Mouse (Mus musculus): ENCODE results near the gene Dtx1. TPM values are rescaled to one million over a fixed set of nuclear protein-coding genes. Genes with fewer than 3 reads are reported as not detected.
A peak's percentile ranks its signal among the peaks of the same experiment; 100 is the strongest.

Gene Dtx1
- 4.6 and 5.0 TPM in 2 replicates for polyA plus RNA-seq (2014; fragmentation: Nextera tagmentation; extraction: Ambion mirVana)

DNA sequence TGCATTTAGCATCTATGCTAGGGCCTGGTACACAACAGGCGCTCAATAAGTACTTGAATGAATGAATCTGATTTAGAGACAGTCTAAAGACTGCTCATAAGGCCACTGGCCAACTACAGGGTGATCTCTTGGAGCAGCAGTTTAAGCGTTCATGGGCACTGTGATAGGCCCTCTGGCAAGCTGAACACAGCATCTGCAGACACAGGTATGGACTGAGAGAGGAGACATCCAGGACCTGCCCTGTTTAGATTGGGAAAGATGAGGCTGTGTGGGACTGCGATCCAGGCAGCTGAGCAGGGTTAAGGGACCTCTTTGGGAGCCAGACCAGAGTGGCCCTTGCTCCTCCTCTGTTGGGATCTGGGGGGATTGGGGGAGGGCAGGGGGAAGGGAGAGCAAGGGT, at the start of gene Dtx1:
Dtx1 (minus strand) TSS at position 101 of the 400 bp plus-strand sequence.
- Histone ChIP-seq H3K4me1 (replicated peaks; ENCODE audit: control insufficient read depth, insufficient read depth, low read length) (peaks cover 11% of the 10 kb centered on the region), H3K4me2 (replicated peaks; ENCODE audit: low read depth, low read length) (peak within 1 kb of the TSS; percentile 92), H3K4me3 (ENCODE audit: low read depth, low read length) (peak within 1 kb of the TSS; percentile 54), H3K27ac (ENCODE audit: low read depth, low read length) (peak within 1 kb of the TSS; percentile 42), H3K9ac (ENCODE audit: low read depth, low read length) (peak within 1 kb of the TSS; percentile 65), H3K9me3 (ENCODE audit: control insufficient read depth, low read length) (no peaks in the 10 kb centered on the region), H3K27me3 (ENCODE audit: control insufficient read depth, insufficient read depth, low read length) (peaks cover 42% of the 10 kb centered on the region), H3K36me3 (ENCODE audit: control insufficient read depth, insufficient read depth, low read length) (no peaks in the 10 kb centered on the region)
- no peak for DNase-seq (ENCODE audit: low spot score)
- no peak for ATAC-seq (ENCODE audit: low FRiP score)
- WGBS = 35% methylated on average over 3 of the region's 3 CpGs

DNA sequence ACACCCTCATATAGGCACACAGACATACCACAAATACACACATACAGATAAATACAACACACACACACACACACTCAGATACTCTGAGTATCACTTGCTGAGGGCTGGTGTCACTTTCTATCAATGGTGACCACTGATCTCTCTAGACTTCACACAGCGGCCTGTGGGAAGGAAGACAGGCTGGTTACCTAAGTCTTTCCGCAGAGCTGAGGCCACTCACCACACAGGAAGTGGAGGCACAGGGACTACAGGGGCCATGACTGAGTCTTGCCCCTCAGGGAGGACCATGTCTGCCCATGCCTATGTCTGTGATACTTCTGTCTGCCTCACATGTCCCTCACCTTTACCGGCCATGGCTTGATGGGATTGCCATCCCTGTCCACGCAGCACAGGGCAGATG, 42.5 kb upstream of the Dtx1 start:
- no peak overlapping the region for H3K9ac ChIP-seq (ENCODE audit: low read depth, low read length)
- H3K36me3 ChIP-seq (ENCODE audit: control insufficient read depth, insufficient read depth, low read length) = no peaks in the 10 kb centered on the region
- H3K27ac ChIP-seq (ENCODE audit: low read depth, low read length) = no peak overlapping the region
- ATAC-seq (ENCODE audit: low FRiP score) = no peak
- H3K4me3 ChIP-seq (ENCODE audit: low read depth, low read length) = no peak overlapping the region
- no peaks in the 10 kb centered on the region for H3K4me1 ChIP-seq (replicated peaks; ENCODE audit: control insufficient read depth, insufficient read depth, low read length)
- H3K9me3 ChIP-seq (ENCODE audit: control insufficient read depth, low read length) = no peaks in the 10 kb centered on the region
- no peaks in the 10 kb centered on the region for H3K27me3 ChIP-seq (ENCODE audit: control insufficient read depth, insufficient read depth, low read length)
- no peak for DNase-seq (ENCODE audit: low spot score)
- 93% methylated on average over 4 of the region's 4 CpGs for WGBS
- H3K4me2 ChIP-seq (replicated peaks; ENCODE audit: low read depth, low read length) = no peak overlapping the region

DNA sequence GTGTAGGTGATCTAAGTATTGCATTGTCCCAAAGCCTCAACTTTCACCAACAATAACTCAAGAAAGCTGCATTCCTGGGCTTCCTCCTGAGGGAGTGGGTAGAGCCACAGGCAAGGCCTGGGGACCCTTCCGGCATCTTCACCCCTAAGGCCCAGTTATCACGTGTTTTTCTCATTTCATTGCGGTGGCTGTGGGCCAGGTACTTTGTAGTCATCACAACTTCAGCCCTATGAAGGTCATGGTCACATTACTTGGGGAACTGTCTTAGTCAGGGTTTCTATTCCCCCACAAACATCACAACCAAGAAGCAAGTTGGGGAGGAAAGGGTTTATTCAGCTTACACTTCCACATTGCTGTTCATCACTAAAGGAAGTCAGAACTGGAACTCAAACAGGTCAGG, 41.1 kb upstream of the Dtx1 start:
- Histone ChIP-seq H3K9me3 (ENCODE audit: control insufficient read depth, low read length) (no peaks in the 10 kb centered on the region), H3K27ac (ENCODE audit: low read depth, low read length) (no peak overlapping the region), H3K4me2 (replicated peaks; ENCODE audit: low read depth, low read length) (no peak overlapping the region), H3K4me3 (ENCODE audit: low read depth, low read length) (no peak overlapping the region), H3K4me1 (replicated peaks; ENCODE audit: control insufficient read depth, insufficient read depth, low read length) (no peaks in the 10 kb centered on the region), H3K36me3 (ENCODE audit: control insufficient read depth, insufficient read depth, low read length) (no peaks in the 10 kb centered on the region), H3K9ac (ENCODE audit: low read depth, low read length) (no peak overlapping the region), H3K27me3 (ENCODE audit: control insufficient read depth, insufficient read depth, low read length) (no peaks in the 10 kb centered on the region)
- DNase-seq (ENCODE audit: low spot score) = no peak
- 84% methylated on average over 3 of the region's 3 CpGs for WGBS
- ATAC-seq (ENCODE audit: low FRiP score) = no peak

DNA sequence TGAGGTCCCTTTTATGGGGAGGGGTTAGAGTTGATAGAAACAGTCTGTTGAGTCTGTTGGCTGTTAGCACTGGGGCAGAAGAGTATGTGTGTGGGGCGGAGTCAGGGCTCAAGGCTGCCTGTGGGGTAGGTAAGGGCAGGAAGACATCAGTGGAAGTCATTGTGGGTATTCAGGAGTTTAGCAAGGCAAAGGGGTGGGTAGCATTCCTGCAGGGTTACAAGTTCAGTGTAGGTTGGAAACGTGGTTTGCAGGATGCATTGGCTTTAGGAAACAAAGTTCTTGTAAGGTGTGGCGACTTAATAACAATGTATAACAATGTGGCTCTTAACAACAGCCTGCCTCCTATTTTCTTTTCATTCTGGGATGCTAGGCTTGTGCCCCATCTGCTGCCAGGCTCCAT, 39.5 kb upstream of the Dtx1 start:
- Histone ChIP-seq H3K9ac (ENCODE audit: low read depth, low read length) (no peak overlapping the region), H3K4me2 (replicated peaks; ENCODE audit: low read depth, low read length) (no peak overlapping the region), H3K4me3 (ENCODE audit: low read depth, low read length) (no peak overlapping the region), H3K27ac (ENCODE audit: low read depth, low read length) (no peak overlapping the region), H3K27me3 (ENCODE audit: control insufficient read depth, insufficient read depth, low read length) (no peaks in the 10 kb centered on the region), H3K36me3 (ENCODE audit: control insufficient read depth, insufficient read depth, low read length) (no peaks in the 10 kb centered on the region), H3K4me1 (replicated peaks; ENCODE audit: control insufficient read depth, insufficient read depth, low read length) (no peaks in the 10 kb centered on the region), H3K9me3 (ENCODE audit: control insufficient read depth, low read length) (no peaks in the 10 kb centered on the region)
- WGBS = 86% methylated on average over 3 of the region's 3 CpGs
- no peak for ATAC-seq (ENCODE audit: low FRiP score)
- no peak for DNase-seq (ENCODE audit: low spot score)

DNA sequence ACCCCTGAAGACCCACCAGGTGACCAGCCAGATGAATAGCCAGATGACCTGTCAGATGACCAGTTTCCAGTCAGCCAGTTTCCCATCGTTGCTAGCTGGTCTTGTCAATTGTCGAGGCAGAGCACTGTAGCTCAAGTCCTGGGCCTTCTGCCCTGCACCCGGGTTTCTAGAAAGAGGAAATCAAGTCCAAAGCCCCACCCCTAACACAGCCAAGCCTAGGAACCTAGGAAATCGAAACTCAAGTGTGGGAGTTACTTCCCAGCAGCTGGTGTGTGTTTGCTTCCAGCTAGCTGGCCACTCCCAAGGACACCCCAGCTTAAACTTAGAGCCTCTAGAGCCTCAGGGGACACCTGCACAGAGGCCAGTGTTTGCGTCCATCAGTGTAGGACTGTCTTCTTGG, 38.0 kb upstream of the Dtx1 start, which contains the start of gene Oas2:
Oas2 (minus strand) TSS at position 166 of the 400 bp plus-strand sequence.
- 72% methylated on average over 5 of the region's 5 CpGs for WGBS
- no peak within 1 kb of the TSS for H3K4me3 ChIP-seq (ENCODE audit: low read depth, low read length)
- no peaks in the 10 kb centered on the region for H3K9me3 ChIP-seq (ENCODE audit: control insufficient read depth, low read length)
- no peak for ATAC-seq (ENCODE audit: low FRiP score)
- H3K27me3 ChIP-seq (ENCODE audit: control insufficient read depth, insufficient read depth, low read length) = no peaks in the 10 kb centered on the region
- H3K9ac ChIP-seq (ENCODE audit: low read depth, low read length) = no peak within 1 kb of the TSS
- H3K27ac ChIP-seq (ENCODE audit: low read depth, low read length) = no peak within 1 kb of the TSS
- no peaks in the 10 kb centered on the region for H3K36me3 ChIP-seq (ENCODE audit: control insufficient read depth, insufficient read depth, low read length)
- no peaks in the 10 kb centered on the region for H3K4me1 ChIP-seq (replicated peaks; ENCODE audit: control insufficient read depth, insufficient read depth, low read length)
- DNase-seq (ENCODE audit: low spot score) = no peak
- no peak within 1 kb of the TSS for H3K4me2 ChIP-seq (replicated peaks; ENCODE audit: low read depth, low read length)

DNA sequence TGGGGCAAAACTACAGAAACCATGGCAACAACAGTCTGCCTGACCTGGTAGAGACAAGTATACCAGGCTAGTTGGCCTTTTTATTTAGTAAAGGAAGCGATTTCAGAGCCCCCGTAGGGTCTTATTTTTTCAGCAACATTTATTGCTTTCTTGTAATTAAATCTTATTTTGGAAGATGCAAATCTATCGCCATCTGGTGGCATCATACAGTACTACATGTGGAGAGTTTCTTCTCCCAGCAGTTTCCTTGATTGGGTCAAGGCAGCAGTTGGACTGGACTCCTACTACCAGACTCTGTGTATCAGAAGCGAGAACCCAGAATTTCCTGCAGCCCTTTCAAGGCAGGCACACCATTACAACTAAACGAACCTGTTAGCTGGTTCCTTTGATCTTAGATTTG, 34.7 kb upstream of the Dtx1 start:
- Histone ChIP-seq H3K4me3 (ENCODE audit: low read depth, low read length) (no peak overlapping the region), H3K27ac (ENCODE audit: low read depth, low read length) (no peak overlapping the region), H3K36me3 (ENCODE audit: control insufficient read depth, insufficient read depth, low read length) (no peaks in the 10 kb centered on the region), H3K4me1 (replicated peaks; ENCODE audit: control insufficient read depth, insufficient read depth, low read length) (no peaks in the 10 kb centered on the region), H3K4me2 (replicated peaks; ENCODE audit: low read depth, low read length) (no peak overlapping the region), H3K9me3 (ENCODE audit: control insufficient read depth, low read length) (no peaks in the 10 kb centered on the region), H3K9ac (ENCODE audit: low read depth, low read length) (no peak overlapping the region), H3K27me3 (ENCODE audit: control insufficient read depth, insufficient read depth, low read length) (no peaks in the 10 kb centered on the region)
- ATAC-seq (ENCODE audit: low FRiP score) (no peak), DNase-seq (ENCODE audit: low spot score) (peak; percentile 70)
- 15% methylated on average over 5 of the region's 5 CpGs for WGBS

DNA sequence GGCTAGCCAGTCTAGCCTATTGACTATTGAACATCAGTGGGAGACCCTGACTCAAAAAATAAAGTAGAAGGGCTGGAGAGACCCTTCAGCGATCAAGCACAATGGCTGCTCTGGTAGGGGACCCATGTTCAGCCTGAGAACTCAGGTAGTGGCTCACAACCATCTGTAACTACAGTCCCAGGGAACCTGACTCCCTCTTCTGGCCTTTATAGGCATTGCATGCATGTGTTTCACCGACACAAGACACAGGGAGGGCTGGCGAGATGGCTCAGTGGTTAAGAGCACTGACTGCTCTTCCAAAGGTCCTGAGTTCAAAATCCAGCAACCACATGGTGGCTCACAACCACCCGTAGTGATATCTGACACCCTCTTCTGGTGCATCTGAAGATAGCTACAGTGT, 30.4 kb upstream of the Dtx1 start:
- H3K4me1 ChIP-seq (replicated peaks; ENCODE audit: control insufficient read depth, insufficient read depth, low read length) = no peaks in the 10 kb centered on the region
- H3K9me3 ChIP-seq (ENCODE audit: control insufficient read depth, low read length) = no peaks in the 10 kb centered on the region
- H3K27me3 ChIP-seq (ENCODE audit: control insufficient read depth, insufficient read depth, low read length) = no peaks in the 10 kb centered on the region
- ATAC-seq (ENCODE audit: low FRiP score) = no peak
- WGBS = 38% methylated on average over 4 of the region's 4 CpGs
- no peak overlapping the region for H3K4me3 ChIP-seq (ENCODE audit: low read depth, low read length)
- DNase-seq (ENCODE audit: low spot score) = peak; percentile 66
- no peak overlapping the region for H3K4me2 ChIP-seq (replicated peaks; ENCODE audit: low read depth, low read length)
- H3K36me3 ChIP-seq (ENCODE audit: control insufficient read depth, insufficient read depth, low read length) = no peaks in the 10 kb centered on the region
- no peak overlapping the region for H3K9ac ChIP-seq (ENCODE audit: low read depth, low read length)
- H3K27ac ChIP-seq (ENCODE audit: low read depth, low read length) = no peak overlapping the region

DNA sequence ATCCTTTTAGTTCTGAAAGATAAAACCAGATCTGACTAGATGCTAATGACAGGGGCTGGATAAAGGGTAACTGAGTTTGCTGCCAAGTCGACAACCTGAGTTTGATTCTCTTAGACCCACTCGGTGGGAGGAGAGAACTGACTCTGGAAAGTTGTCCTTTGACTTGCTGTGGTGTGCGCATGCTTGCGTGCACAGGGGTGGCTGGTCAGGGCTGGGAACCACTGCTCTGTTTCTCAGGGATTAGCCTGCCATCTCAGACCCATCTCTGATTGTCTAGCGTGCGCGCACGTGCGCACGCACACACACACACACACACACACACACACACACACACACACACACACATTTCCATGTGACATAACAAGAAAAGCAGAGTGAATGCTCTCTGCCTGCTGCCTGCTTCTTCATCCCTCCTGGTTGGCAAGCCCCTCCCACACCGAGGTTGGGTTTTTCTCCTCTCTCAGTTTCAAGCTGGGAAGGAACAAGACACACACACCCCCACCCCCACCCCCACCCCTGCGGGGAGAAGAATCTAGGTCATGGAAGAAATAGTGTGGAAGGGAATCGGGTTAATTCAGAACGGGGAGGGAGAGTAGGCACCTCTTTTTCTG, 22.8 kb upstream of the Dtx1 start:
- H3K4me1 ChIP-seq (replicated peaks; ENCODE audit: control insufficient read depth, insufficient read depth, low read length) = no peaks in the 10 kb centered on the region
- no peak overlapping the region for H3K4me2 ChIP-seq (replicated peaks; ENCODE audit: low read depth, low read length)
- ATAC-seq (ENCODE audit: low FRiP score) (no peak), DNase-seq (ENCODE audit: low spot score) (no peak)
- H3K36me3 ChIP-seq (ENCODE audit: control insufficient read depth, insufficient read depth, low read length) = no peaks in the 10 kb centered on the region
- H3K27me3 ChIP-seq (ENCODE audit: control insufficient read depth, insufficient read depth, low read length) = no peaks in the 10 kb centered on the region
- no peaks in the 10 kb centered on the region for H3K9me3 ChIP-seq (ENCODE audit: control insufficient read depth, low read length)
- no peak overlapping the region for H3K4me3 ChIP-seq (ENCODE audit: low read depth, low read length)
- no peak overlapping the region for H3K9ac ChIP-seq (ENCODE audit: low read depth, low read length)
- WGBS = 70% methylated on average over 14 of the region's 14 CpGs
- H3K27ac ChIP-seq (ENCODE audit: low read depth, low read length) = no peak overlapping the region

DNA sequence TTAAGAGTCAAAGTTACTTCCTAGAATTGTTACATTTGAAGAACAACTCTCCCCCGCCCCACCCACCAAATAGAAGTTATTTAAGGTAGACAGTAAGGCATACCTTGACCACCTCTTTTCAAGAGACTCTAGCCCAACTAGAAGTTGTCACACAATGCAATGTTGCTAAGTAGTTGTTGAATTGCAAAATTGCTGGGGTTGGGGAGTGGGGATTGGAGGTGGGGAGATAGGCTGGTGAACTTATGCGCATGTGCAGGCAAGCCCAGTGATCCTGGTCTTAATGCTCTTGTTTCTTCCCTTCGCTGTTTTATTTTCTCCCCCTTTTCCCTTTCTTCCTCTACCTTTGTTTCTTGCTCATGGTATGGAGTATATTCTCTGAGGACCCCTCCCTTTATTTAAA, 22.0 kb upstream of the Dtx1 start:
- Histone ChIP-seq H3K9me3 (ENCODE audit: control insufficient read depth, low read length) (no peaks in the 10 kb centered on the region), H3K36me3 (ENCODE audit: control insufficient read depth, insufficient read depth, low read length) (no peaks in the 10 kb centered on the region), H3K4me1 (replicated peaks; ENCODE audit: control insufficient read depth, insufficient read depth, low read length) (no peaks in the 10 kb centered on the region), H3K4me2 (replicated peaks; ENCODE audit: low read depth, low read length) (no peak overlapping the region), H3K4me3 (ENCODE audit: low read depth, low read length) (no peak overlapping the region), H3K9ac (ENCODE audit: low read depth, low read length) (no peak overlapping the region), H3K27ac (ENCODE audit: low read depth, low read length) (no peak overlapping the region), H3K27me3 (ENCODE audit: control insufficient read depth, insufficient read depth, low read length) (no peaks in the 10 kb centered on the region)
- WGBS = 96% methylated on average over 3 of the region's 3 CpGs
- DNase-seq (ENCODE audit: low spot score) (no peak), ATAC-seq (ENCODE audit: low FRiP score) (no peak)

All from hindbrain, embryonic 11.5 days (tissue).